Mouse (Mus musculus) urinary bladder, postnatal 25 days (tissue): ENCODE results near the gene Adssl1.
A peak's percentile ranks its signal among the peaks of the same experiment; 100 is the strongest.

ENCODE experiments used
- DNase-seq: peaks from one replicate; pipeline ENCODE4 v3.0.0; 2022; ENCODE audit warnings: low spot score

Gene Adssl1

DNA sequence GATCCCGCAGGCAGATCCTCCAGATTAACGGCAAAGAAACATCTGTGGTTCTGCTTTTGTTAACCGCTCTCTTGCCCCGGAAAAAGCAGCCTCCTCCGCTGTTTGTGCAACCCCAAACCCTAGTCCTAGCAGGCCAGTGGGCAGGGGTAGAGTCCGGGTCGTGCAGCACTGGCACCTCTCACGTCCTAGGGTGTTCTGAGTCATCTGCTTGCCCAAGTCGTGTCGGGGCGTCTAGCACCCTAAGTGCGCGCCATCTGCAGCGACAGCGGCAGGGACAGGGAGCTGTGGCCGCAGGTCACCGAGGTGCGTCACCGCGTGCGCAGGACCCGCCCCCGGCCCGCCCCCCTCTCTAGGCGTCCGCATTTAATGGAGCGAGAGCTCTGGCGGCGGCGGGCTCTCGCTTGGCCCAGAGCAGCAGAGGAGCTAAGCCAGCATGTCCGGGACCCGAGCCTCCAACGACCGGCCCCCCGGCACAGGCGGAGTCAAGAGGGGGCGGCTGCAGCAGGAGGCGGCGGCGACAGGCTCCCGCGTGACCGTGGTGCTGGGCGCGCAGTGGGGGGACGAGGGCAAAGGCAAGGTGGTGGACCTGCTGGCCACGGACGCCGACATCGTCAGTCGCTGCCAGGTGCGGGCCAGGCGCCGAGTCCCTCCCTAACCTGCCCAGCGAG, at the start of gene Adssl1:
Gene Adssl1, plus strand, starts transcription at position 360 of the 668 bp plus-strand sequence.
- peak; percentile 29 for DNase-seq

DNA sequence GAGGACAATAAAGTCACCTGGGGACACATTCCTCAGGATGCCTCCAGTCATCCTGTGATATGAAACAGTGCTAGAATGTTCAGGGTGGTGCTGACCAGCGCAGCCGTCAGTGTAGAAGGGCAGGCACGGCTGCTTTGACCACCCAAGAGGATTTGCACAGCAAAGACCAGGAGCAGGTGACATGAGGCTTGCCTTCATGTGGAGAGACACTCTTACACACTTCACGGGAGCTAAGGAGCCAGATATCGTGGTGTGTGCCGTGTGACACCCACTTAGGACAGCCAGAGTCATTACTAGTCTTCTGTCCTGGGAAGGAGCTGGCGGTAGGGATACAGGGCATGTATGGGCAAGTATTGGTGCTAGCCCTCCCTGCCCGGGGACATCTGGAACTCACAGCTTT, 49.7 kb upstream of the Adssl1 start:
- DNase-seq, result no peak

DNA sequence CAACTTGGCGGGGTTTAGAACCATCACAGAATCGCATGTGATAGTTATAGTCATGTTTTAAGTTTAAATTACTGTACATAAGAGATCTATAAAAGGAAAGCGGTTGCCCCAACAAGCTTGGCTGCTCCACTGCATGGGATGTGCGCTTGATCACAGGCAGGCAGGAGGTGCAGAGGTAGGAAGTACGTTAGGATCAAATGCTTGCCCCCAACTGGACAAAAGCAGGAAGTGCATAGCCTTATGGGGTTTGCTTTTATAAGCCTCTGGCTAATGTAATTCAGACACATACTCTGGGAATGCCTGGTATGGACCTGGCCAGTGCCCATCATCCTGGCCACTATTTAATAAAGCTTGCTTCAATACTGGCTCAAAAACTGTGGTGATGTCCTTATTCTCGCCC, 48.8 kb upstream of the Adssl1 start:
- no peak for DNase-seq

DNA sequence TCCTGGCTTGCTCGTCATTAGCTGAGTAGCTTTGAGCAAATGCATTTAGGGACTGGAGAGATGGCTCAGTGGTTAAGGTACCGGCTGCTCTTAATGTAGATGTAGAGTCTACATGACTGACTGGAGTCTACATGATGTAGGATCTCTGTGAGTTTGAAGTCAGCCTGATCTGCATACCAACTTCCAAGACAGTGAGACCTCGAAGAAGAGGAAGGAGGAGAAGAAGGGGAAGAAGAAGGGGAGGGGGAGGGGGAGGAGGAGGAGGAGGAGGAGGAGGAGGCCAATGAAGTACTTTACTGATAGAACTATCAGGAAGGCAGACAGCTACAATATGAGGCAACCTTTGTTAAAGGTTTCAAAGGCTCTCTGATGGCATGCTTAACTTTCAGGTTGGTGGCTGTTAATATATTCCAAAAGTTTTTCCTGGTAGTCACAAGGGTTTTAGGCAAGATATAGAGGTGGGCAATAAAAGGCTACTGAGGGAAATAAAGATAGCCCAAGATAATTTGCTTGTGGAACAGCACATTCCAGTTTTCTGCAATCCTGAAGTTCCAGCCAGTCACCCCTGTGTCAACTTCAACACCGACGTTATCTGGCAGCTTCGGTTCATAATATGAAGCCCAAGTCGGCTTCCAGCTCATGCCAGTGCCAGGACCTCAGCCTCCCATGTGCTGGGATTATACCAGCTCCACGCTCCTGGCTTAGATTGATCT, 44.4 kb upstream of the Adssl1 start:
- no peak for DNase-seq

DNA sequence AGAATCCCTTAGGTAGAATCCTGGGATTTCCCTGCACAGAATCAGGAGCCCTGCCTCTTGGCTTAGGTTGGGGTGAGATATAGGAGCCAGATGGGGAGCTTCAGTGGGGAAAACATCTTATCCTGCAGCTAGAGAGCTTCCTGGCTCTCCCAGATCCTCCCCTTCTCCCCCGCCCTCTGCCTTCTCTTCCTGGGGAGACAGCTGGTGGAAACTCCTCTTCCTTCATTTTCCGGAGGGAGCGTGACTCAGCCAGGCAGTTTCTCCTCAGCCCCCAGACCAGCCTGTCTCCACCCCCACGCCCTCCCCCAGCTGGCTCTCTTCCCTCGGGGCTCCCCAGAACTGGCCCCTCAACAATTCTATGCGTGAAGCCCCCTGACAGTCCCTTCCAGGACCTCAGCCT, 43.5 kb upstream of the Adssl1 start:
- no peak for DNase-seq

DNA sequence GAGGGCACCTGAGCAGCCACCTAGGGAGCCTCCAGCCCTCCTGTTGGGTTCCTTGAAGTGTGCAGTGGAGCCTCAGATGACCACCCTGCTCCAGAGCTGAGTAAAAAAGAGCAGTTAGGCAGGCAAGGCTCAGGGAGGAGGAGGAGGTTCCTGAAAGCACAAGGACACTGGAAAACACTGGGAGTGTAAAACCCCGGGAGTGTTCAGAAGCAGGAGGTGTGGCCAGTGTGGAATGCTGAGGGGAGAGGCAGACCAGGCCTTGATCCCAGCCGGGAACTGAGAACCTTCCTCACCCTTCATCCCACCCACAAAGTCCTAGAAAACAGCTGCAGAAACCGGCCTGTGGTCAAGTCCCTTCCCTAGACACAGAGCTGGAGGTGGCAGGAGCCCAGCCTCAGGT, 43.1 kb upstream of the Adssl1 start:
- no peak for DNase-seq

DNA sequence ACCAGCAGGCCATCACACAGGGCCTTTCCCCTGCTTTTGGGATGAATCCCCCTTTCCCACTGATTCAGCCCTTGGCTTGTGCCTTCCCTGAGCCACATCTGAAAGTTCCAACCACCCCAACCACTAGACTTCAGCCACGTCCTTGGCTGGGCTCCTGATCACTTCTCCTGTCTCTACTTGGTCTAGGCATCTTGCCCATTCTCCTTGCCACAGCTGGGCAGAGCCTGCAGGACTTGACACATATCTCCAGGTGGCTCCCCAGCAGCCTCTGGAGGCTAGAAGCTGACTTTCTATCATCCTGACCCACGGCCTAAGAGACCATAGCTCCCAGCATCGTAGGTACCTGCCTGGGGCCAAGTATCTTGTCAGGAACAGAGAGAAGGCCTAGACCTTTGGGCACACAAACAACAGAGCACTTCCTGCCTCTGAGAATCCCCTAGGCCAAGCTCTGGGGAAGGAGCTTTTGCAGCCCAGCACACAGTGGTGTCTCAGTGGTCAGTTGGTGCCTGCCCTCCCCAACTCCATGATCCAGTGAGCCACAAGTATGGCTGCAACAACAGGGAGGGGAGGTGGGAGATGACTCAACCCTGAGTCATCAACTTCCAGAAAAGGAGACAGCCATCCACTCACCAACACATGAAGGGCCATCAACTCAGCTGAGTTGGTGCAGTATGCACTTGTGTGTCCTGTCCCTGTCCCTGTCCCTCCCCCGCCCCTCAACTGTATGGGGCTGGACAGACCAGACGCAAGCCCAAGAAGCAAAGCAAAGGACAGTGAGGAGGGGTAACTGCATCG, 41.4 kb upstream of the Adssl1 start:
- no peak for DNase-seq

DNA sequence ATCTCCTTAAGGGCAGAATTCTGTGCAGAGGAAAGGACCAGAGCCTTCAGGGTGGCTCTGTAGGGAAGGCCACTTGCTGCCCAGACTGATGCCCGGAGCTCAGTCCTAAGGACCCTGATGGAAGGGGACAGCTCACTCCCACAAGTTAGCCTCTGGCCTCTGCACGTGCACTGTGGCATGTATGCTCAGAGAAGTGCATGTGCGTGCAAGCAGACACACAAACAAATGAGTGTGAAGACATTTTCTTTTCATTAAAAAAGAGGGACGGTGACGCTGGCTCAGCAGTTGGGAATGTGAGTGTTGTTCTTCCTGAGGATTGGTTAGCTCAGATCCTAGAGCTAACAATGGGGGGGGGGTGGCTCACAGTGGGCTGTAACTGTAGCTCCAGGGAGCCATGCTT, 40.4 kb upstream of the Adssl1 start:
- no peak for DNase-seq

DNA sequence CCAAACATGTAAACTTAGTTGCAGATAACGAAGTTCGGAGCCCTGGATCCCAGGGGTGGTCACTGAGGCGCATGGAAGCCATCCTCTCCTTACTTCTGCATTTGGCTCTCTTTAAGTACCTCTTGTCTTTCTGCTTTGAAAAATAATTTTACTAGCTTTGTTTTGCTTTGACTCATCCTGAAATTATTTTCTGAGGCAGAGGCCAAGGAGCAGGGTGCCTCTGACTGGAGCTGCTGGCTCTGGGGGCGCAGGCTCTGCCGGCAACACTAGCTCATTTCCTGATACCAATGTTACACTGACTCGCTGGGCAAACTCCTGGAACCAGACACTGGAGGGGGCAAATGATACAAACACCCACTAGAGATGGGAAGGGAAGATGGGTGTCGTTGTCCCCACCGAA, 39.9 kb upstream of the Adssl1 start:
- no peak for DNase-seq

DNA sequence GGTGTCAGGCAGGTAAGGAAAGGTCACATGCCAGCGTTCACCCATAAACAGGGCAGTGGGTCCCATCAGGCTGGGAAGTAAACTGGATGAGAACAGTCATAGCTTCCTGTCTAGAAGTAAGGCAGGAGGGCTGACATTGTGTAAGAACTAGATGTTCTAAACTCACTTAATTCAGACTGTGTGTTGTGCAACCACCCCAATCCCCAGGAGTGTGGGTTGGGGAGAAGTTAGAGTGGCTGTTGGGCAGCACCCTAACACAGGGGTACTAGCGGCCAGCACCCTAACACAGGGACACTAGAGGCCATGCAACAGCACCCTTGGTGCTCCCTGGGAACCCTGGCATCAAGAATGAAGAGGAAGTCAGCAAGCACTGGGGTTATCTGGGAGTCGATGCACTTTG, 38.7 kb upstream of the Adssl1 start:
- DNase-seq, result no peak

DNA sequence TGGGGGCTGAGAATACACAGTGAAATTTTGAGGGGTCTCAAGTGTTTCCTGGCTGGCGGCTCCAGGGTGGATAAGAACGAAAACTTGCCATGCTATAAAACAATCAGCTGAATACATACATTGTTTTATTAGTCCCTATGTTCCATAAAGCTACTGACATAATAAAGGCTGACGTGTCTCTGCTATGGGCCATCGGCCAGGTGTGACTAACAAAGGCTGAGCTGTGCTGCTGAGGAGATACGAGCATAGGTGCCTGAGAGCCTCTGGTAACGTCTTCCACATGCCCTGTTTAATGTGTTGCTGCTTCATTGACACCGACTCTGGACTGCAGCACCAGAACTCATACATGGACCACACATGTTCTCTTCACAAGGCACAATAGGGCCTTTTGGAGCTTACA, 34.9 kb upstream of the Adssl1 start:
- DNase-seq, result no peak

DNA sequence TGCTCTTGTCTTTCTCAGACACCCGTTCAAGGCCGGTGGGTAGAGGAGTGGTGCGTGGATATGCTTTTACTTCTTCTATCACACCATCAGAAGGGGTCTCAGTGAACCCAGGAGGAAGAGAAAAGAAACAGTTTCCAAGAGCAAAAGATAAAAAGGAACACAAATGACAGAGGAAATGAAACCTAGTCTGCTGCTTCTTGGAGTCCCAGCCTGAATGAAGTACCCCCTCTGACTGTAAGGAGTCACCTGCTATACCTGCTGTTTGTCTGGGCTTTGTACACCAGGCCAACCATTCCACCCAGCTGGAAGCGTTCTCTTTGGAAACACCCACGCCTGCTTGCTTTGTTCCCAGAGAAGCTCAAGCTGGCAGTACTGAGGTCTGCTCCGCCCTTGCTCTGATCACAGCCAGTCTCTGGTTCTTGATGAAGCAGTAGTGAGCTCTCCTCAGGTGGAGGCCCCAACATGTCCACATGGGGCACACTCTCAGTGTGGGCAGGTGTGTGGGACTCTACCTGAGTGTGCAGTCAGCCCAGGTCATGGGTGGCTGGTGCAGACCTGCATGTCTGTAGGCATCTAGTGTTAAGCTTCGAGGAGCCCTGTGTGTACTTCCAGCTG, 33.8 kb upstream of the Adssl1 start:
- DNase-seq, result no peak

DNA sequence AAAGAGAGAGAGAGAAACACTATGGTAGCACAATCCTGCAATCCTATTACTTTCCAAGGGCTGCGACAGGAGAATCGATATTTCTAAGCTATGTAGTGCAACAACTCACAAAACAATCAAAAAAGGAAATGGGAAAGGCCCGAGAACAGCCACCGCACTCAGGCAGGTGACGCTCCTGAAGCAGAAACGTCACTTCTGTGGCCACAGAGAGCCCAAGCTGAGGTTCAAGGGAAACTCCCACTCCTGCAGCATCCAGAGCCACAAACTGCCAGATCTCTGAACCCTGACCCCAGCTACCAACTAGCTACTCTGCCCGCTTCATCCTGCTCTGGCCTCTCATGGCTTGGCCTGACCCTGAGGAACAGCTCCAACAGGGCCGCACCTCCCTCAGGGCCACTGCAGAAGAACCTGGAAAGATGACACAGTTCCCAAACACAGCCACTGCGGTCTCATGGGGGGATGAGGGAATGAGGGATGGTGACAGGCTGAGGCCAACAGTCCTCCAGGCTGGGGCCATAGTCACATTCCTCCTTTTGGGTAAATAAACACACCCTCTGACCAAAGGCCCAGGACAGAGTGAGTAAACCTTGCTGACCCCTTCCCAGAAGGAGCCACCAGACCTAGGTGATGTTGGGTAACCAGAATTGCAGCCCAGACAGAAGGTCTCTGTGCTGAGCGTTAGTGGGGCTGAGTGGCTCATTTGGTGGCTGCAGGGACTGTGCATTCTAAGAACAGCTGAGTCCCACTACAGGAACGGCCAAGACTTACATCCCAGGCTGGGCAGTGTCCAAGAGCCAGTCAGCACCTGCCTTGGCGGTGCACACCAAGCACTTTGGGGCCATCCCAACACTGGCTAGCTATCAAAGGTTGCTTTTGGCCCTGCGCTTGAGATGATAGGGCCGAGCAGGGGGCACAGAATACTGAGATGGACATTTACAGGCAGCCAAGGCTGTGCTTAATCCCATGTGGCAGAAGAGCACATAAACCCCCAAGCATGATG, 32.4 kb upstream of the Adssl1 start:
- DNase-seq, result no peak

DNA sequence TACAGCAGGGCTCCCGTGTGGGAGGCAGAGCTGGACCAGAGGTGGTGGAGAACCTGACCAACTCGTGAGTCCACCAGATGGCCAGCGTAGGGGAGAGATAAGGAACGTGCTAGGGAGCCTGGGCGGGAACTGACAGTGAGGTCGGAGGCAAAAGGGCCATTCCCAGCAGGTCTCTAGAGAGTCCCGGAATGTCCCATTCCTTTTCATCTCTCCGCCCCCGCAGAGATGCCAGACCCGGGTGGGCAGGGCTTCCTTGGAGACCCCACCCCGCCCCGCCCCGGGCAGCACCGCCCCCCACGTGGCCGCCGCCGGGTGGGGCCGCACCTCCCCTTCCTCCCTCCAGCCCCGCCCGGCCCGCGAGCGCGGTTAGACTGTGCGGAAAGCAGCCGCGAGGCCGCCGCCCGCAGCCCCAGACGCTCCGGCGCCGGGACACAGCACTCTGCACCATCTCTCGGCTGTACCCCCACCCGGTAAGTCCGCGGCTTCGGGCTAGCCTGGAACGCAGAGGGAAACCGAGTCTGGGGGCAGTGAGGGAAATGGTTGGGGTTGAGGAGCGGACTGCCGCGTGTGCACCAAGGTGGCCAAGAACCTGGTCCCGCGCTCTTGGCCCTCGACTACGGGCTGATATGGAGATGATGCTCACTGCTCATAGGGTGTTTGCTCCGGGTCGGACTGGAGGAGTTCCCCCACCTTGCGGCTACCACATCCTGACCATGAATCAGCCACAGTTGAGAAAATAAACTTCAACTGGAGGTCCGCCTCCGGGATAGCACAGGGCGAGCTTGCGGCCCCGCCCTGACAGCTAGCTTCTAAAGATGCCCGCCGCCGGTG, 31.2 kb upstream of the Adssl1 start, which contains the start of gene Inf2:
Gene Inf2, plus strand, starts transcription at position 359 of the 831 bp plus-strand sequence.
- peak; percentile 81 for DNase-seq

DNA sequence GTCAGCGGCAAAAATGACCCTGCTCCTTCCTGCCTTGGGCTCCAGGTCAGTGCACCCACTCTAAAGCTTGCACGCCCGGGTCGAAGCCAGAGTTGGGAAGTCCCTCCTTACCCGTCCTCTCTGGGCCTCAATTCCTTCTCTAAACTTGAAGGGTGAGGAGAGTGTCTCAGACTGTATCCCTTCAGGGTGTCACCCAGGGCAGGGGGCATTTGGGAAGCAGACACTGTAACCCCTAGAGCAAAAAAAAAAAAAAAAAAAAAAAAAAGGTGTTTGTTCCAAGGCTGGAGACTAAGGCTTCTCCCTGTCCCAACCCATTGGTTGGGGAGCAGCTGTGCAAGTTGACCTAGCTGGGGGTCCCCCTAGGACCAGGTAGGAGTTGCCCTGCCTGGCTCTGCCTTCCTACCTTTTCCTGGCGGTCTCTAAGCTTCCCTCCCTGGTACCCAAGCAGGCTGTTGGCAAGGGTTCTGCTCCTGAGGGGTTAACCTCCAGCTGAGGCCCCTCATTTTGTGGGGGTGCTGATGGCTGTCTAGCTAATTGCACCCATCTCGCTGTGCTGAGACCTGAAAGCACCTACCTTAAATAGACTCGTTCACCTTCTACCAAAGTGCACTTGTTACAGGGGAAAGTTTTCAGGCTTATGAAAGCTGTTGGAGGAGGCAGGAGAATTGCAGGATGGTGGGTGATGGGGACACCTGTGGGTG, 30.2 kb upstream of the Adssl1 start:
- DNase-seq, result no peak

DNA sequence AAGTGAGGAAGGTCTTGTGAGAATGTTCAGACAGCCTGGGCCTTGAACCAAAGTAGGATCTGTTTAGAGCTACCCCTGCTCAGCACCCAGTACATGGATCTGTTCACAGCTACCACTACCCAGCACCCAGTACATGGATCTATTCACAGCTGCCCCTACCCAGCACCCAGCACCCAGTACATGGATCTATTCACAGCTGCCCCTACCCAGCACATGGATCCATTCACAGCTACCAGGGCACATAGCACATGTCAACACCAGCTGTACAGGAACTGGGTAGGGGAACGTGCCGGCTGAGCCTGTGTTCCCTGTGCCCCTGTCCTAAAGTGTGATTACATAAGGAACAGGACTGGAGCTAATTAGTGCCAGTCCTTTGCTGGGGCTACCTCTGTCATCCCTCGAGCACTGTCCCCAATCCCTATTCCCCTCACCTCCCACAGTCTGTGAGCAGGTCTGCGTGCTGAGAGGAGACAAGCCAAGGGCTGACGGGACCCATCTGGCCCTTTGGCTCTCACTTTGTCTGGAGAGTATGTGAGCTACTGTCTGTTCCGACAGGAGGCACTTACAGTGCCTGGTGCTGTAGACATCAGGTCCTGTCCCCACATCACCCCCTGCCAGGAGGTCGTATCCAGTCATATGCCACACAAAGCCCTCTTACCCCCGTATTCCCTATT, 29.1 kb upstream of the Adssl1 start:
- DNase-seq, result no peak

DNA sequence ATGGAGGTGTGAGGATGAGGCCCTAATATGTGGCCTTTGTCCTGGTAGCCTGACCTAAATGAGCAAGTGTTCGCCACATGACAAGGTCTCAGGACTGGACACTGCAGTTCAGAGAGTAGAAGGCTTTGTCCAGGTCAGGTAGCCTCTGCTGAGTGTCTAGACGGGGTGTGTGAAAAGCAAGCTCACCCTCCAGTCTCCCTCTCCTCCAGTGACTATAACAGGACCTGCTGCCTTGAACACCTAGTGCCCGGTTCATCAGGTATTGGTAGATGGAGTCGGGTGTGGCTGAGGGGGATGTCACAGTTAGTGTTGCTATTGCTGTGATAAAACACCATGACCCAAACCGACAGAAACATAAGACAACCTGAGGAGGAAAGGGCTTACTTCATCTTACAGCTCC, 28.6 kb upstream of the Adssl1 start:
- DNase-seq, result no peak

DNA sequence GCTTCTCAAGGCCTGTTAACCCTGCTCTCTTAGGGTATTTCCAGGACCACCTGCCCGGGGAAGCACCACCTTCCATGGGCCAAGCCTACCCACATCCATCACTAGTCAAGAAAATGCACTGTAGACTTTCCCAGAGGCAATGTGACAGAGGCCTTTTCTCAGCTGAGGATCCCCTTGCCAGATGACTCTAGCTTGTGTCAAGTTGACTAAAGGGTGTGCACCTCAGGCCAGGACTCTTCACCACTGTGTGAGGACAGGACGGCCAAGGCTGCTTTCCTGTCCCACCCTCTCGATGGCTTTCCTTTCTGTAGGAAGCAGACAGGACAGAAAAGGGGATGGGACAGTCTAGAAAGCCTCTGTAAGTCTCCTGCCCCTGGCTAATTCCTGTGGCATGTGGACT, 28.1 kb upstream of the Adssl1 start:
- DNase-seq, result no peak
